Mouse (Mus musculus) cerebellum, adult 11-12 months (tissue): ENCODE data around the gene Ube2h.

Experiments used
- DNase-seq: peaks from one replicate; pipeline ENCODE4 v3.0.0; 2022

Ube2h gene

GRCm38 (mm10) chr6:30299116-30299515 lies 5.2 kb downstream of the Ube2h start:
- DNase-seq, result no peak

- DNase-seq, result no peak
These were observed 11.8 kb downstream of the Ube2h start for GRCm38 (mm10) chr6:30292579-30292978.

- DNase-seq, result no peak
These were observed 16.4 kb downstream of the Ube2h start for GRCm38 (mm10) chr6:30287958-30288357.

GRCm38 (mm10) chr6:30286642-30287041 lies 17.7 kb downstream of the Ube2h start:
- DNase-seq, result no peak

- no peak for DNase-seq
These were observed 20.2 kb downstream of the Ube2h start for GRCm38 (mm10) chr6:30284177-30284576.

GRCm38 (mm10) chr6:30282361-30282760 lies 22.0 kb downstream of the Ube2h start:
- no peak for DNase-seq

- DNase-seq, result no peak
These were observed 26.0 kb downstream of the Ube2h start for GRCm38 (mm10) chr6:30278374-30278773.

- no peak for DNase-seq
These were observed 27.5 kb downstream of the Ube2h start for GRCm38 (mm10) chr6:30276882-30277281.

- no peak for DNase-seq
These were observed 28.0 kb downstream of the Ube2h start for GRCm38 (mm10) chr6:30276375-30276774.

- DNase-seq, result no peak
These were observed 29.0 kb downstream of the Ube2h start for GRCm38 (mm10) chr6:30275159-30275847.

- DNase-seq, result no peak
These were observed 31.4 kb downstream of the Ube2h start for GRCm38 (mm10) chr6:30272911-30273310.

- DNase-seq, result no peak
These were observed 31.9 kb downstream of the Ube2h start for GRCm38 (mm10) chr6:30272338-30272905.

- DNase-seq, result no peak
These were observed 34.5 kb downstream of the Ube2h start for GRCm38 (mm10) chr6:30269846-30270245.

GRCm38 (mm10) chr6:30267486-30267885 lies 36.9 kb downstream of the Ube2h start:
- DNase-seq, result no peak

- no peak for DNase-seq
These were observed 38.9 kb downstream of the Ube2h start for GRCm38 (mm10) chr6:30265402-30265801.

- DNase-seq, result no peak
These were observed 41.3 kb downstream of the Ube2h start for GRCm38 (mm10) chr6:30263053-30263452.

- DNase-seq, result no peak
These were observed 45.1 kb downstream of the Ube2h start for GRCm38 (mm10) chr6:30259271-30259670.

GRCm38 (mm10) chr6:30257962-30258361 lies 46.4 kb downstream of the Ube2h start:
- no peak for DNase-seq

- DNase-seq, result no peak
These were observed 48.5 kb downstream of the Ube2h start for GRCm38 (mm10) chr6:30255846-30256245.

- DNase-seq, result no peak
These were observed 51.9 kb downstream of the Ube2h start for GRCm38 (mm10) chr6:30252271-30253010.

- no peak for DNase-seq
These were observed 55.6 kb downstream of the Ube2h start for GRCm38 (mm10) chr6:30248708-30249107.

- DNase-seq, result no peak
These were observed 58.4 kb downstream of the Ube2h start for GRCm38 (mm10) chr6:30245940-30246339.

- DNase-seq, result no peak
These were observed 58.9 kb downstream of the Ube2h start for GRCm38 (mm10) chr6:30245397-30245796.

GRCm38 (mm10) chr6:30243347-30244007 lies 60.9 kb downstream of the Ube2h start:
- DNase-seq, result no peak
